ENCODE assay signal across 12 mouse cellular contexts in genomic region chr17:88938153-88938681, GRCm38 (mm10).
DNase-seq lines count a peak whose midpoint lies in the region; ATAC-seq and TF ChIP-seq lines count a peak whose summit lies in the region.
"Had no signal": no experiment of that assay in that cellular context is flagged by ENCODE, and none has a peak within 500 bp of the region (broad histone marks: within the 10 kb centered on the region; RNA-seq: fewer than 3 reads in every experiment).

No protein-coding gene starts in this region.

- 0 out of 2 replicates have a peak, but pooled peaks have one; percentile 40 for ATAC-seq in limb, embryonic 11.5 days (ENCODE audit: insufficient number of reproducible peaks, low FRiP score, low TSS enrichment, low read depth)
- ATAC-seq in forebrain, embryonic 14.5 days = peak; percentile 70
- no peak for ATAC-seq in activated CD4-positive, CD25-positive, alpha-beta regulatory T cell, adult 4 months

- no peak overlapping the region for H3K9ac ChIP-seq in limb, embryonic 11.5 days (ENCODE audit: low read length)
- H3K9ac ChIP-seq in forebrain, embryonic 14.5 days (ENCODE audit: low read length) = no peak overlapping the region

- TF ChIP-seq CTCF in gastrocnemius, adult 2 months (IDR thresholded peaks at IDR 0.05) = no peak

- no peaks in the 10 kb centered on the region for H3K4me1 ChIP-seq in limb, embryonic 11.5 days (ENCODE audit: control insufficient read depth, insufficient read depth, low read length)
- peaks cover 12% of the 10 kb centered on the region for H3K4me1 ChIP-seq in limb, embryonic 10.5 days
- H3K4me1 ChIP-seq in forebrain, embryonic 14.5 days (ENCODE audit: control insufficient read depth, insufficient read depth, low read length) = peaks cover 12% of the 10 kb centered on the region; the same call in 1 of the 2 replicates
- H3K4me1 ChIP-seq in midbrain, embryonic 10.5 days = peaks cover 33% of the 10 kb centered on the region

- WGBS in limb, embryonic 11.5 days = 45% methylated on average over 4 of the region's 4 CpGs
- WGBS in limb, embryonic 10.5 days = 31% methylated on average over 4 of the region's 4 CpGs
- 16% methylated on average over 4 of the region's 4 CpGs for WGBS in forebrain, embryonic 14.5 days
- WGBS in midbrain, embryonic 10.5 days = 8% methylated on average over 4 of the region's 4 CpGs

- no peak overlapping the region for H3K4me3 ChIP-seq in limb, embryonic 11.5 days (ENCODE audit: low read depth, low read length)
- H3K4me3 ChIP-seq in limb, embryonic 10.5 days = no peak overlapping the region
- H3K4me3 ChIP-seq in forebrain, embryonic 14.5 days (ENCODE audit: low read depth, low read length) = no peak overlapping the region
- peak overlapping the region; percentile 30 for H3K4me3 ChIP-seq in midbrain, embryonic 10.5 days
- H3K4me3 ChIP-seq in gastrocnemius, adult 2 months = no peak overlapping the region
- H3K4me3 ChIP-seq: heart, adult 2 months had no signal

- no peak for DNase-seq in limb, embryonic 11.5 days (ENCODE audit: low spot score)
- no peak for DNase-seq in limb, embryonic 10.5 days (ENCODE audit: low spot score)
- peak; percentile 32 for DNase-seq in forebrain, embryonic 14.5 days (ENCODE audit: low spot score)
- DNase-seq in midbrain, embryonic 10.5 days (ENCODE audit: low spot score) = peak; percentile 70
- DNase-seq in retina, embryonic 14.5 days (ENCODE audit: low spot score) = peak; percentile 73
- no peak for DNase-seq in cerebellum, adult 11-12 months
- no peak for DNase-seq in gastrocnemius, adult 2 months
- DNase-seq: adrenal gland, postnatal 25 days; cerebellum, adult 2 months; heart, adult 2 months; lung, adult 18-20 months had no signal

- H3K27ac ChIP-seq in limb, embryonic 11.5 days (replicated peaks; ENCODE audit: low read depth, low read length) = no peak overlapping the region
- H3K27ac ChIP-seq in limb, embryonic 10.5 days = no peak overlapping the region
- peak overlapping the region; percentile 10; the same call in 1 of the 2 replicates for H3K27ac ChIP-seq in forebrain, embryonic 14.5 days (ENCODE audit: low read depth, low read length)
- H3K27ac ChIP-seq in midbrain, embryonic 10.5 days (replicated peaks) = peak overlapping the region; percentile 85
- no peak overlapping the region for H3K27ac ChIP-seq in gastrocnemius, adult 2 months
- H3K27ac ChIP-seq: heart, adult 2 months had no signal

- H3K9me3 ChIP-seq in limb, embryonic 11.5 days (ENCODE audit: control insufficient read depth, low read length) = no peaks in the 10 kb centered on the region
- no peaks in the 10 kb centered on the region for H3K9me3 ChIP-seq in limb, embryonic 10.5 days (replicated peaks)
- no peaks in the 10 kb centered on the region for H3K9me3 ChIP-seq in forebrain, embryonic 14.5 days (replicated peaks; ENCODE audit: control insufficient read depth, low read length)
- peaks cover 18% of the 10 kb centered on the region; the same call in 1 of the 2 replicates for H3K9me3 ChIP-seq in midbrain, embryonic 10.5 days (replicated peaks)

- intact Hi-C loops in gastrocnemius, adult 2 months (cut with DNase I) = no loop called here

- no peaks in the 10 kb centered on the region for H3K36me3 ChIP-seq in limb, embryonic 11.5 days (ENCODE audit: control insufficient read depth, insufficient read depth, low read length)
- H3K36me3 ChIP-seq in limb, embryonic 10.5 days = no peaks in the 10 kb centered on the region
- no peaks in the 10 kb centered on the region for H3K36me3 ChIP-seq in forebrain, embryonic 14.5 days (ENCODE audit: control insufficient read depth, insufficient read depth, low read length)
- no peaks in the 10 kb centered on the region for H3K36me3 ChIP-seq in midbrain, embryonic 10.5 days

- no peak overlapping the region for H3K4me2 ChIP-seq in limb, embryonic 11.5 days (ENCODE audit: low read depth, severe bottlenecking)
- 0 out of 2 replicates have a peak overlapping the region, but pooled peaks have one; percentile 9 for H3K4me2 ChIP-seq in forebrain, embryonic 14.5 days (ENCODE audit: low read length)

- H3K27me3 ChIP-seq in limb, embryonic 11.5 days (ENCODE audit: control insufficient read depth, insufficient read depth, low read length) = no peaks in the 10 kb centered on the region
- no peaks in the 10 kb centered on the region for H3K27me3 ChIP-seq in limb, embryonic 10.5 days (ENCODE audit: low read depth, poor library complexity, severe bottlenecking)
- no peaks in the 10 kb centered on the region for H3K27me3 ChIP-seq in forebrain, embryonic 14.5 days (replicated peaks; ENCODE audit: control insufficient read depth, insufficient read depth, low read length)
- no peaks in the 10 kb centered on the region for H3K27me3 ChIP-seq in midbrain, embryonic 10.5 days (ENCODE audit: low read depth, poor library complexity, severe bottlenecking)

Comparison
In these comparisons a context has a peak if more than half of its experiments do, and no peak if none do; other contexts are left out.
1. DNase-seq: peak in forebrain, embryonic 14.5 days (single experiment), midbrain, embryonic 10.5 days (single experiment) and retina, embryonic 14.5 days (single experiment); none in limb, embryonic 11.5 days (single experiment), limb, embryonic 10.5 days (single experiment), cerebellum, adult 11-12 months (single experiment) and gastrocnemius, adult 2 months (single experiment).
2. H3K27ac ChIP-seq: peak in forebrain, embryonic 14.5 days (single experiment) and midbrain, embryonic 10.5 days (single experiment); none in limb, embryonic 11.5 days (single experiment), limb, embryonic 10.5 days (single experiment) and gastrocnemius, adult 2 months (single experiment).